Mouse (Mus musculus) ovary, adult 10 weeks (tissue): ENCODE measurements around the gene Fbxo11. TPM values are rescaled to one million over a fixed set of nuclear protein-coding genes. Genes with fewer than 3 reads are reported as not detected.

ENCODE experiments used
- polyA plus RNA-seq: library from polyadenylated mRNA; stranded (reverse); fragments of 350-450 nt; fragmentation: Illumina TruSeq; extraction: RNeasy Lipid Tissue Mini Kit (QIAGEN cat#74804); gene quantifications from one replicate; pipeline ENCODE4 v1.2.3, GENCODE M21; 2014

Gene Fbxo11
- polyA plus RNA-seq, result 274 TPM

GRCm38 (mm10) chr17:88065031-88065800 lies at the start of gene Fbxo11:
Gene Fbxo11 (minus strand): TSS chr17:88065291.

GRCm38 (mm10) chr17:87974629-87975228 lies 90.4 kb downstream of the Fbxo11 start, which contains the start of gene Msh6:
Gene Msh6 (plus strand): TSS chr17:87975062.

Other genes starting within 250 kb of the Fbxo11 start
- gene Rpl36-ps4, start 144.3 kb downstream of the Fbxo11 start, polyA plus RNA-seq, result not detected
- 44.3 TPM for gene Msh6, start 90.2 kb downstream of the Fbxo11 start, polyA plus RNA-seq